Mouse (Mus musculus) erythroblast, embryonic 14.5 days (primary cell): Measurements from ENCODE around the gene Aamdc.

Experiments used
- GATA1 ChIP-seq: IDR thresholded peaks from 2 replicates; pipeline ENCODE4 v1.6.1; 2012; ENCODE audit warnings: low read length, inconsistent platforms, mixed read lengths
- TAL1 ChIP-seq: IDR thresholded peaks from 3 replicates; pipeline ENCODE4 v1.6.1; 2012; ENCODE audit warnings: low read length, inconsistent platforms, mixed read lengths

DNA sequence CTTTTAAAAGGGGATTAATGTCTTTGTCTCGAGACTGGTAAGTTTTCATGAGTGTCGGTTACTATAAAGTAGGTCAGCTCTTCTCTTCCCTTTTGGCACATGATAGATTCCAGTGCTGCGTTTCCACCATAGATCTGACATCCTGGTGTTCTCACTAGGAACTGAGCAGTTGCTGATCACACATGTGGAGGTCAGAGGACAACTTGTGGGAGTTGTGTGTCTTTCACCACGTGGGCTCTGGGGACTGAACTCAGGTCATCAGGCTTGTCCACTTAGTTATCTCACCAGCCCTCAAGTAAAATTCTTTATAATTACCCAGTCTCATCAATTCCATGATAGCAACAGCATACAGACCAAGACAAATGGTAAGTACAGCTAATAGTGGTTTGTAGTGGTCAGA is 9.9 kb downstream of the Aamdc start:
- TF ChIP-seq GATA1 (no peak), TAL1 (no peak)
